Mouse (Mus musculus): ENCODE data around the gene Dnah8.

Gene Dnah8

DNA sequence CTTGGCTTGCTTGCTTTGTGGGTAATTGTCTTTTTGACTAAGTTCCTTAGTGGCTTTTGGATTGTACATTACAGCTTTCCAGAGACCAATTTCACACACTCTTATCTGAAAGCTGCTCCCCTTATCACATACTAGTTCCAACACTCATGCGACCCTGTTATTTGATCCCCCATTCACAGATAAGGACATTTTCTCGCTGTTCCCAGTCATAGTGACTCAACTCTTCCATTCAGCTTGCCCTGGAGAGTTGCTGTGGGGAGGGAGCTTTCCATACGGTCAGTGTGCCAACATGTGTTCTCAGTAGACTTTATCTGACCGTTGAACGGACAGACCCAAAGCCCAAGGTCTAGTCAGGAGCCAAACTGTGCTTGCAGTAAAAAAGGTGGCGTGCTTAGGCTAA is 197.0 kb downstream of the Dnah8 start:
- DNase-seq (ENCODE audit: low spot score) = no peak

DNA sequence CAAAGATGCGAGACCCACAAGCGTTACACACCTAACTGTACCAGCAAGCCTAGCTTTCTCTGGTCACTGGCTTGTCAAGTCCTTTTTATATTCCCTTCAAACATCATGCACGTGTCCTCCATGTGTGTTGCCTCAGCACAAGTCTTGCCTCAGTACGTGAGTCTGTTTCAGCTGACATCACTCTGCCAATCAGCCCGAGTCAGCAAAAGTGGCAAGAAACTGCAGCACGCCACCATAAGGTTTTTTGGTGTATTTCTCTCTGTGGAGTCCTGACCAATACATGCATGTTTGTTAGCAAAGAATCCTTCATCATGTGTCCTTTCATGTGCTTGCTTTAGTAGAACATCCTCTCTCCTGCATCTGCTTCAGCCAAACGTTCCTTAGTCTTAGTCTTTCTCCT is 200.3 kb downstream of the Dnah8 start:
- no peak for DNase-seq (ENCODE audit: low spot score)

DNA sequence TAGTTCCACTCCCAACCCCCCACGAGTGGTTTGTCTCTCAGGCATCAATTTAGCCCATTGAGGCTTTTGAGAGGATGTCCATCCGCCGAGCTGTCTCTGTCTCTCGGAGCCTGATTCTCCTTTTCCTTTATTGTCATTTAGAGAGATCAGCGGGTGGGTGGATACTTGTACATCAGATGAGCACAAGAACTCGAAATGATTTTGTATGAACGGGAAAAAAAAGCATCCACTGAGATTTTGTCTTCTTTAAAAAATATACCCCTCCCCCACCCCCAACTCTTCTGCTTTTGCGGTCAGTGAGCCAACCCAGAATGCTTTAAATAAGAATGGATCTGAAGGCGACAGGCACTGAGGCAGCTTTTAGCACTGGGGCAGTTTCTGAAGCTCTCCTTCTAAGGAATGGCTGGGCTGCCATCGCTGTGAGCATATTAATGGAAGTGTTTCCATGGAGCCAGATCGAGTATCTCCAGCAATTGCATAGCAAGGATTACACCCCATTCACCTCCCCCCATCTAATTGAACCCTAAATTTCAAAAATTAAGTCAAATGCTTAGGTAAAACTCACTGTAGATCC is 201.7 kb downstream of the Dnah8 start:
- no peak for DNase-seq (ENCODE audit: low spot score)

DNA sequence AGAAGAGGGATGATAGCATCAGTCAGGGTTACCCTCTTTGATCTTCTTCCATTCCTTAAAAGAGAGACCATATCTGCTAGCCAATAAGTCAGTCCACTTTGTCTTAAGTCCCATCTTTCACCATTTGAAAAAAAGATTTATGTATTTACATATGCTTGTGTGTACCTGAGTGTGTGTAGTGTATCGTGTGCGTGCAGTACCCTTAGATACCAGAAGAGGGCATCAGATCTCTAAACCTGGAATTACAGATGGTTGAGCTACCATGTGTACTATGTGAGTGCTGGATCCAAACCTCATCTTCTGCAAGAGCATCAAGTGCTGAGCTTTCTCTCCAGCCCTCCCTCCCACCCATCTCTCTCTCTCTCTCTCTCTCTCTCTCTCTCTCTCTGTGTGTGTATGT is 207.0 kb downstream of the Dnah8 start:
- no peak for DNase-seq (ENCODE audit: low spot score)

DNA sequence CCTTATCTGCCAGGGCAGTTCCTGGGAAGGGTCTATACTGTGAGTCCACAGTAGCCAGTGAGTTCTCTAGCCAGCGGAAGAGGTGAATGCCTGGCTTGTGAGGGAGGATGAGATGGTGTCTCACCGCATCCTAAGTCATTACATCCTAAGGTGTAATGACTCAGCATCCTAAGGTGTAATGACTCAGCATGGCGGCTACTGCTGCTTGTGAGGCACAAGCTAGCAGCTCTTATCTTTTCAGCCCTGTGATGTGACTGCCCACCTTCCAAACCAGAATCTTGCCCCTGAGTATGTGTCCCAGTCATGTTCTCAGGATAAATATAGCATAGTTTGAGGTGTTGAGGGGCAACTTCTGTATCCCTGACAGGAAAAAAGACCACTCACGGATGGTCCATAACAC is 211.3 kb downstream of the Dnah8 start:
- DNase-seq (ENCODE audit: low spot score) = no peak

DNA sequence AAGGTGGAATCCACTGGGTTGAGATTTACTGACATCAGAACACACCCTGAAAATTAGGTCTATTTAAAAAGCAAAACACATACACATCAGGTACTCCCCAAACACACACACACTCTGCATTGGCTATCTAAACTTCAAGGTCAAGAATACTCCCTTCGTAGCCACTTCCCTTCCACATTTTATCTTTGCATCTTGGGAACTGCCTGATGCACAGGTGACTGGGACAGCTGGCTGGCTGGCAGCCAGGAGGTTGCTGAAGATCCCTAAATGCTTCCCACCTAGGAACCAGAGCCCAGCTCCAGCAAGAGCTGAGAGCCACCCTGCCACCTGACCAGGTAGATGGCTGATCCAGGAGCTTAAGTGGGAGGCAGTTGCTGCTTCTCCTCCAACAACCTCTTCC is 212.9 kb downstream of the Dnah8 start:
- no peak for DNase-seq (ENCODE audit: low spot score)

DNA sequence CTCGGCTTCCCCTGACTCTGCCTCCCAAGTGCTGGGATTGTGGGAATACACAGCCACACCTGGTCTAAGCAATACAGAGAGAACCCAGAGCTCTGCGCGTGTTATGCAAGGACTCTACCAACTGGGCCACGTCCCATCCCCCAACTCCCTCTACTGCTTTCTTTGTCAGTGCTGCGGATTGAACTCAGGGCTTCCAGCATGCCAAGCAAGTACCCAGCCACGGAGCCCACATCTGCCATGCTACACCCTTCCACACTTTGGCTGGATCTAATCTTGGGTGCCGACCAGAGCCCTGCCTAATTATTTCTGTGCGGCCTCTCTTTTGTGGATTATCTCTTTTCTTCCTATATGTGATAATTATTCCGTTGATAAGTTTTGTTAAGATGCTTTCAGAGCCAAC is 215.9 kb downstream of the Dnah8 start:
- no peak for DNase-seq (ENCODE audit: low spot score)

DNA sequence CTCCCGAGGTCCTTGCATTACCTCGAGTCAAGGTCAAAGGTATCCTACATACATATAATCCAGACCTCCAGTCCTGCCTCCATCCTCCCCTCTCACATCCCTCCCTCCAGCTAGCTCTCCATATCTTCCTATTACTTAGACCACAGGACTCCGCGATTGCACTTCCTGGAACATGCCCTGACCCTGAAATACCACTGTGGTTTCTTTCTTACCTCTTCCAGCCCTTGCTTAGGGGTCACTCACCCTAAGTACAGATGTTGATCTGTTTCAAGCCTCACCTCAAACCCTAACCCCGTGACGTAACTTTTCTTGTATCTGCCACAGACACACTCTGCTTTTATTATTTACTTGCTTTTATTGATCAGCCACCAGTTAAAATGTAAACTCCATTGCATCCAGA is 218.2 kb downstream of the Dnah8 start:
- no peak for DNase-seq (ENCODE audit: low spot score)

DNA sequence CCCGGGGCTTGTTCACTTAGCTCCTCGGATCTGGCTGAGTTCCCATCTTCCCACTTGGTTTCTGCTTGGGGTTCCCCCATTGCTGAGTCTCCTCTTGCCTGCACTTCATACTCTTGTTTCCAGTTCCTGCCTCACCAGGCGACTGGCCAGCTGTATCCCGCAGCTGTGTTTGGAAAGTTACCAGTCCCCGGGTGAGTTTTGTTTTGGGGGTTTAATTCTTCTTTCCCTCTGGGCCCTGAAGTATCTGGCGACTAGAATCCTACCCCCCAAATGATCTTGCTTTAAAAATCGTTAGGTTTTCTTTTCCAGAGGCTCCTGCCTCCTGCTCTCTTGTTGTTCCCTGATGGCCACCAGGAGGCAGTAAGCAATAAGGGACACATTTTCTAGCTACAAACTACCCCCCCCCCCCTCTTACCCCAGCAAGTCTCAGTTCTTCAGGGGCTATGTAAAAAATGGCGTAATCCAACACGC is 220.2 kb downstream of the Dnah8 start:
- DNase-seq (ENCODE audit: low spot score) = no peak

DNA sequence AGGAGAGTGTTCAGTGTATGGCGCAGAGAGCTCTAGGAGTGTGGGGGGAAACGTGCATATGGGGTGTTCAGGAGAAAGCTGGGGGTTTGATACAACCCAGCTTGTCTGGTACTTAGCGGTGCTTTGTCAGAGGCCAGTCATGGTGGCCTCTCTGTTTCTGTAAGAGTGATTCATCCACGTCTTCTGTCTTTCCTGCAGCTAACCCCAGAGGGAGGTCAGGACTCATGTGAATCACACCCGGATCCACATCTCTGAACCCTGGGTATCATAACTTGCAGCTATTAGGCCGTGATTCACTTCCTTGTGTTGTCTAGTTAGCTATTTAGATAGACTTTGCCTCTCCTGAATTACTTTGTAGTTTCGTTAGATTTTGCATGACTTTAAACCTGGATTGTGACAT is 223.3 kb downstream of the Dnah8 start:
- no peak for DNase-seq (ENCODE audit: low spot score)

DNA sequence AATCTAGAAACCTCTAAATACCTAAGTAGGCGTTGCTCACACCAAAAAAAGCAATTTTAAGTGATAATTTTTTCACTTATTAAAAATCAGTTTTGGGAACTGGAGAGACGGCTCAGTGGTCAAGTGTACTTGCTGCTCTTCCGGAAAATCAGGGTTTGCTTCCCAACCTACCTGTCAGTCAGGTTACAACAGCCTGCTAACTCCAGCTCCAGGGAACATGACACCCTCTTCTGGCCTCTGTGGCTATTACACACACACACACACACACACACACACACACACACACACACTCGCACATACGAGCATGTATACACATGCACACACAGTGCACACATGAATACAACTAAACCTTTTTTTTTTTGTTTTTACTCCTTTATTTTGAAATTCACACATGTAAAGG is 223.9 kb downstream of the Dnah8 start:
- no peak for DNase-seq (ENCODE audit: low spot score)

DNA sequence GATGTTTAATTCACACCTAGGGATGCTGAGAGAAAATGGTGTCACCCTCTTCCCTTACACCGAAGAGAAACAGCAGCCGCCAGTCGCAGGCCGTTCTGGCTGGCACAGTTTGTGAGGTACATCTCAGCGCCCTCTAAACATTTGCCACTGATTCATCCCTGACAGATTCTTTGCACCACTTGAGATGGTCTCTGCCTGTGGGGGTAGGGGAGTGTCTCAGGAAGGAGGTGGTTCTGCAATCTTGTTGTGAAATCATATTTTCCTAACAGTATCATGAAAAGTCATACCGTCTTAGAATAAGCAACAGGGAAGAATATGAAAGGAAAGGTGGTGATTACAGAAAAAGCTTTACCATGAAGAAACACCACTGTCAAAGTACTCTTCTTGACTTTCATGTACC is 224.7 kb downstream of the Dnah8 start:
- DNase-seq (ENCODE audit: low spot score) = no peak

DNA sequence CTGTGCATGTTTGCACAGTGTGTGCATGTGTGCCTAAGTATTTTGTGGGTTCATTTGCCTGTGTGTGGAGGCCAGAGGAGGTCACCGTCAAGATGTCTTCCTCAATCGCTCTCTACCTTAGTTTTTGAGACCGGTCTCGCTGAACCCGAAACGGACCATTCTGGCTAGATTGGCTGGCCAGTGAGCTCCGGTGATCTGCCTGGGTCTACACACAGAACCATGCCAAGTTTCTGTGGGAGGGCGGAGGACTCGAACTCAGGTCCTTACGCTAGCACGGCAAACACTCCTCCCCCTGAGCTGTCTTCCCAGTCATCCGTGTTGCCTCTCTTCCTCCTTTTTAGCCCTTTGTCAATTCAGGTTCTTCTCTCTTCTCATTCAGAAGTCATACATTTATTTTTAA is 225.7 kb downstream of the Dnah8 start:
- DNase-seq (ENCODE audit: low spot score) = no peak

DNA sequence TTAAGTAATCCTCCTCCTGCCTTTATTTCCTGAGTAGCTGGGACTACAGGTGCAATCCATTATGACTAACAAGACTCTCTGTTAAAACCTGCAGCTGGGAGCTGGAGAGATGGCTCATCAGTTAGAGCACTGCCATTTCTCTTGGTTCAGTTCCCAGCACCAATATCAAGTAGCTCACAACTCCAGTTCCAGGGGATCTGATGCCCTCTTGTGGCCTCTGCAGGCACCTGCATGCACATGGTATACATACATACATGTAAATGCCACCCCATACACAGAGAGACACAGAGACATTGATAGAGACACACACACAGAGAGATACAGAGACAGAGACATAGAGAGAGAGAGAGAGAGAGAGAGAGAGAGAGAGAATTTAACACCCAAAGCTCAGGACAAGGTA is 228.2 kb downstream of the Dnah8 start:
- no peak for DNase-seq (ENCODE audit: low spot score)

DNA sequence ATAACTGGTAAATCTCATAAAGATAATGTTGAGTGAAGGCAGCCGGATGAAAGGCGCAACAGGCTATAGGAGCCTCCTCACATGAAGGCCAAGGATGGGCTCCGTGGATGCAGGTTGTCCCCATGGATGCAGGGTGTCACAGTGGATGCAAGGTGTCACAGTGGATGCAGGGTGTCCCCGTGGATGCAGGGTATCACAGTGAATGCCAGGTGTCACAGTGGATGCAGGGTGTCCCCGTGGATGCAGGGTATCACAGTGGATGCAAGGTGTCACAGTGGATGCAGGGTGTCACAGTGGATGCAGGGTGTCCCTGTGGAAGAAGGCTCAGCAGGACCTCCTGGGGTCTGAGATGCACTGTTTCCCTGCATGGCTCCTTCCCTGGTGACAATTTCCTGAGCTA is 233.2 kb downstream of the Dnah8 start:
- no peak for DNase-seq (ENCODE audit: low spot score)

DNA sequence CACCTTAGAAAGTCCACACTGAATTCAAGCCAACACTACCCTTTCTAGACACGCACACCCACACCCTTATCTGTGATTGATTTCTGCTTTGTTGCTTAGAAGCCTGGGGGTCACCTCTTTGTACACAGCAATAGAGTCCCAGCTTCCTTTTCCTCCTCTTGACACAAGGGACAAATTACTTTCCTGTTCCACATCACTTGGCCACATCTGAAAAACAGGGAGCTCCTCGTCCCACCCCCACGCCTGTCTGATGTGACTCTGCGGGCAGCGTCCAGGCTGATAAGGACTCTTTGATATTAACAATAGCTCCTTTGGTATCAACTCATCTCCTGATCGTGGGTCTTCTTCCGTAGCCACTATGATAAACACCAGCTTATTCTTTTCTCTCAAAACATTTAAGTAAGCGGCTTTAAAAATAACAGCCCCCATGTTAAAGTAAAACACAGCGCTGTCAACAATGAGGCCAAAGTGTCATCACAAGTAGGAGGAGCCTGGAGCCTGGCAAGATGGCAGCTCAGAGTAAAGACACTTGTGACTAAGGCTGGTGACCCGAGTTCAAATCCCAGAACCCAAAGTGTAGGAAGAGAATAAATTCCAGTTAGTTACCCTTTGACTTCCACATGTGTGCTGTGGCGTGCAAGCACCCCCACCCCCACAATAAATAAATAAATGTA is 234.6 kb downstream of the Dnah8 start:
- no peak for DNase-seq (ENCODE audit: low spot score)

DNA sequence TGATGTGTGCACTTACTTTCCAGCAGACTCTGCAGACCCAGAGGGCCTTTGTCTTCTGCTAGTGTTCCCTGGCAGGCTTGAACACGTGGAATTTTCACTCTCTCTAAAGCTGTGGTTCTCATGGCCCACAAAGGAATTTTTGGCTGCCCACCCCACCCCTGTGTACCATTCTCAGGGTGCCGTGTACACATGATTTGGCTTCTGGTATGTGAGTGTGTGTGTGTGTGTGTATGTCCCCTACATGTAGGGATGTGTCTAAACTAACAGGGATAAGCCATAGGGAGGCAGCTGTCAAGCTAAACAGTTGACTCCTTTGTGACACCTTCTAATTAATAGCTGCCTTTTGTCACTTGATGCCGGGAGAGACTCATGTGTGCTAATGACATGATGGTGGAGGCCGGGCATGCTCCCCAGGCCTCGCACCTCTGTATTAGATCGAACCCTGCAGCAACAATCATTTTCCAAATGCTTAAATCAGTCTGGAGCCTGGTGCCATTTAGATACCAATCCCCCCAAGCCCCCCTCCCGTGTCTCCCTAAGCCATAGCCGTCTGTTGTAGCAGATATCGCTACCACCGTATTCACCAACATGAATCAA is 235.9 kb downstream of the Dnah8 start:
- no peak for DNase-seq (ENCODE audit: low spot score)

DNA sequence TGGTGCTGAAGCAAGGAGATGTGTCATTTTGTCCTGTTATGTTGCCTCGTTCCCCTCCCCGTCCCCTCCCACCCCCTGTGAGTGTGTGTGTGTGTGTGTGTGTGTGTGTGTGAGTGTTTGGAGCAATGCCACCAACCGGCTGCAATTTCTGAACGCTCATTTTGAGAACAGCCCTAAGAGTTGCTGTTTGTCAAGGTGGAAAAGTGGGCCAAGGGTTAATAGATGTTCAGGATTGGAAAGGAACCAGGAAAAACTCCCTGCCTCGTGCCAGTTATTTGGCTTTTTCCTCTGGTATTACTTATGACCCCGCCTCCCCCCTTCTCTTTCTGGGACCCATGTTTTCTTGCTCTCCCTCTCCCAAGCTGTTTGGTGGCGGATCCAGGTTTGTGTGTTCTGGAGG is 236.5 kb downstream of the Dnah8 start:
- DNase-seq (ENCODE audit: low spot score) = no peak

DNA sequence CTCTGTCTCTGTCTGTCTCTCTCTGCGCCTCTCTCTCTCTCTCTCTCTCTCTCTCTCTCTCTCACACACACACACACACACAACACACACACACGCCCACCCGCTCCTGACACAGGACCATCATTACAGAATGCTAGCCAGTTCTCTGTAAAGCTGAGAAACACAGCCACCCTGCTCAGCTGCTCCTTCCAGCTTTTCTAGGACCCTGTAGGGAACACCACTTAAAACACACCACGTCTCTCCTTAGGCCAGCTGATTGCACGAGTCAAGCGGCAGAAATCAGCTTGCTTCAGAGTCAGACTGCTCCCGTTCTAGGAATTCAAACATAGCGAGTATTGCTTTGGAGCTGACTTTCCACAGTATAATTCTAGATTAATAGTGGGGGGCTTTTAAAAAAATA is 242.1 kb downstream of the Dnah8 start:
- no peak for DNase-seq (ENCODE audit: low spot score)

DNA sequence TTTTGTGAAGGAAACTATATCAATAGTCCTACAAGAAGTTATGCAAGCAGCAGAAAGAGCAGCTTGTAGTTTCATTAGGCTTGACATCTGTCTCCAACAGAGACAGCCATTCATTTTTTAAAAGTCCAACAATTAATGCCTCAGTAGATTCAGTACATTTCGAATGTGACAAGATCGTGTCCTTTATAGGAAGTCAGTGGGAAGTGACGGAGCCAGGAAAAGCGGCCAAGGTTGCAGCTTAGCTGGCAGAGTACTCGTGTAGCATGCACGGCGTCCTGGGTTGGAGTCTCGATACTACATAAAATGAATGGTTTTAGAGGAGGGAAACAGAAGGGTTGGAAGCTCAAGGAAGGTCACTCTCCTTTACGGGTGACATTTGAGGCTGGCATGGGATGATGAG is 242.8 kb downstream of the Dnah8 start:
- DNase-seq (ENCODE audit: low spot score) = no peak

DNA sequence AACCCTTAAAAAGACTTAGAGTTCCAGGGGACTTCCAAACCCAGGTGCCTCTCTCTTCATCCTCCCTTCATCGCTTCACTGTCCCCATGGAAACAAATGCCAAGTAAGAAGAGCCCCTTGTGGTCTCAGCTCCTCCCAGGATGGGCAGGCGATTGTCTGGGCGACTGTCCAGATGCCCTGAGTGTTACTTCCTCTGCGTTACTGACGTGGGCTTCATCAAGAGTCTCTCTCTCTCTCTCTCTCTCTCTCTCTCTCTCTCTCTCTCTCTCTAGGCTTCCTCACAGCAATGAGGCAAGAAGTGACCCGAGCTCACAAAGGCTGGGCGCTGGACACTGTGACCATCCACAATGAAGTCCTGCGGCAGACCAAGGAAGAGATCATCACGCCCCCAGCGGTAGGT is 246.9 kb downstream of the Dnah8 start:
- no peak for DNase-seq (ENCODE audit: low spot score)

DNA sequence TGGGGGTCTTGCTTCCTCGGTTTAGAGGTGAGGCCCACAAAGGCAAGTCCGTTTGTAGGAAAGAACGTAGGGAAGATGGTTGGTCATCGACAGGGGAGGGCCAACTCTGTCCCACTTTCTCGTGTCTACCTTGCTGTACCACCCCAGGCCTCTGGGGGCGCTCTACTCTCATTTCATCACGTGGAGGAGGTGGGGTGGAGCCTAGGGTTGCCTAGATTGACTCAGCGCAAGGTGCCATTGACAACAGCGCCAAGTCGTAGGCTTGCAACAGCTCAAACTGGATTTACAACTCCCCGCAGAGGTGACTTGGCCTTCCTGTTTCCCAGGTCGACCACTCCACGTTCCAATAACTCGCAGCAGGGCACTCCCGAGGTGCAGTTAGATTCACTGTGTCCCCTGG is 250.1 kb downstream of the Dnah8 start:
- no peak for DNase-seq (ENCODE audit: low spot score)

DNA sequence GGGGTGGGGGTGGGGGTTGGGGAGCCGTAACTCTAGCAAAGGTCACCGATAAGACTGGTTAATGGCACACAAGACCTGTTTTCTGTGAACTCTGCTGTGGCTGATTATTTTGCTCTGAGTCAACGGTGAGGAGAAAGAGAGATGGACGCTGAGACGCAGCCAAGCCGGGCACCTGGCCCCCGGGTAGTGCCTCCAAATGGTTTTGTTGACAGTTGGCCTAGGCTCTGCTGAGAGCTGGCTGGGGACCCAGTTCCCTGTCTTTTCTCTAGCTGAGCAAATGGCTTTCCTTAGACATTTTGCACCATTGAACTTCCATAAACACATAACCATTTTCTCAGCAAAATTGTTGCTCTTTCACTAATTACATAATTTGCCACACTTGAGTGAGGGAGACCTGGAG is 253.3 kb downstream of the Dnah8 start:
- no peak for DNase-seq (ENCODE audit: low spot score)

DNA sequence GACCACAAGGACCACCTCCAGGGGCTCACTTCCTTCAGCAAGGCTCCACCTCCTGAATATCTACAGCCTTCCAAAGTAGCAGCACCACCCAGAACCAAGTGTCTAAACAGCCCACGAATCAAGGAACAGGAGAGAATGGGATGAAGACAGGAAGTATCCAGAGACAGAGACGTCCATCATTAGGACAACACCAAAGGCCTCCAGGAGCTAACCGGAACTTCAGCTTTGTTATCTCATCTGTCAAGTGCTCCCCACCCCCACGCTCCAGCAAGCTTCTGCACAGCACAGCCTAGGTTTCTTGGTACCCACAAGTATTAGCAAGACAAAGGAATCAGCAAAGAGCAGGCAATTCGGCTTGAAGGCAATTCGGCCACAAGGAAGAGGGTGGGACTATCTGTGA is 254.5 kb downstream of the Dnah8 start:
- no peak for DNase-seq (ENCODE audit: low spot score)
